Mouse (Mus musculus) heart, postnatal 10 days (tissue): ENCODE data around the gene 4931429L15Rik. TPM values are rescaled to one million over a fixed set of nuclear protein-coding genes. Genes with fewer than 3 reads are reported as not detected.

Source experiments
- DNase-seq, 2 experiments: peaks; one replicate each; pipeline ENCODE4 v3.0.0; 2021
- intact Hi-C: fragments of 180-260 bp; cut with DNase I; formaldehyde crosslinking; loops from one replicate; pipeline ENCODE4 v1.15.1; 2025
- total RNA-seq, 2 experiments: library from RNA; stranded (reverse); gene quantifications; 2 replicates each; pipeline ENCODE4 v1.2.3; 2021

The 4931429L15Rik gene
- total RNA-seq, 2 experiments from 2014 or later: not detected

DNA sequence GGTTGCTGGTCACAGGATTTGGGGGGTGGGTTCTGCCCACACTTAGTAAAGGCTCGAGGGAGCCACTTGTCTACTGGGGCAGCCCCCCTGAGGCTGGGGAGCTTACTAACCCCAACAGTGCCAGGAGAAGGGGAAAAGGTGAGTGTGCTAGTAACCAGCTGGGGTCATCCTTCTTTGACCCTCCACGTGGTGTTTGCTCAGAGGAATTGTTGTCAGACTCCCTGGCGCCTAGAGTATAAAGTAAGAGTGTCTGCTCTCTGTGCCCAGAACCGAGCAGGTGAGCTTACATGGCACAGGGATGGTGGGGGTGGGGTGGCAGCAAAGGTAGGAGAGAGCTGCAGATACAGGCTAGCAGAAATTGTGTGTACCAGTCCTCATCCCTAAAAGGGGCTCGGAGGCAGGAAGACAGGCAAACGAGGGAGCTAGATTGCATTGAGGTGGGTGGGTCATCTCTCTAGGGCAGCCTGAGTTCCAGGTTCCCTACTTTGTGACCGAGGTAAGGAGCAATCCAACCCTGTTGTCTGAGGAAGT lies 51.4 kb downstream of the 4931429L15Rik start, which contains the start of gene Apoa5:
Gene Apoa5, plus strand, starts transcription at position 291 of the 531 bp plus-strand sequence.
- DNase-seq: no peak
- intact Hi-C loops: no loop called here

DNA sequence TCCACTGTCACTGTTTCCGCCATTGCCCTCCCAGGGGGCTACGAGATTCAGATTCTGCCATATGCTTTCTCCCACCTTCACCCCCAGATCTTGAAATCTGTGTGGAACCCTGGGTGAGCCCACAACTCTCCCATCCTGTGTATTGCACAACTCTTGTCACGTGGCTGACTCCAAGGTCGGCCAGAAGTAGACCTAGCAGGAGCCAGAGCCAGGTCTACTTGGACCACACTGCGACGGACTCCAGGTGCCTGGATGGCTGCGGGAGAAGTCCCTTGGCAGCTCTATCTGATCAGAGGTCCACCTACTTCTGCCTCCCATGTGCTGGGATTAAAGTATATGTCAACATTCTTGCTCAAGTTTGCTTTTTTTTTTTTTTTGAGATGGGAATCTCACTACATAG lies 58.7 kb downstream of the 4931429L15Rik start:
- intact Hi-C loops: no loop called here
- DNase-seq: no peak

DNA sequence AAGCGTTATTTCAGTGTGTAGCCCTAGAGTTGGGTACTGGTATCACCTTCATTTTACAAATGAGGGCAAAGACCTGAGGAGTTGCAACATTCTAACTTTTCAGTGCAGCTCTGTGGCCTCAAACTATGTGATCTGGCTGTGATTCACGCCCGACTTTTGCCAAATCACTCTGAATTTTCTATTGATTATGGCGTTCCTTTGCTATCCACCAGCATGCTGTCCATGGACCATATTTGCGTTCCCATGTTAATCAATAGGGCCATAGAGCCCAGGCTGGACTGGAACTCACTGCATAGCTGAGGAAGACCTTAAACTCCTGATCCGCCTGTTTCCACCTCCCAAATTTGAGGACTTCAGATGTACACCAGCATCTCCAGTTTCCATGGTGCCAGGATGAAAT lies 60.7 kb downstream of the 4931429L15Rik start:
- DNase-seq: no peak
- intact Hi-C loops: no loop called here

DNA sequence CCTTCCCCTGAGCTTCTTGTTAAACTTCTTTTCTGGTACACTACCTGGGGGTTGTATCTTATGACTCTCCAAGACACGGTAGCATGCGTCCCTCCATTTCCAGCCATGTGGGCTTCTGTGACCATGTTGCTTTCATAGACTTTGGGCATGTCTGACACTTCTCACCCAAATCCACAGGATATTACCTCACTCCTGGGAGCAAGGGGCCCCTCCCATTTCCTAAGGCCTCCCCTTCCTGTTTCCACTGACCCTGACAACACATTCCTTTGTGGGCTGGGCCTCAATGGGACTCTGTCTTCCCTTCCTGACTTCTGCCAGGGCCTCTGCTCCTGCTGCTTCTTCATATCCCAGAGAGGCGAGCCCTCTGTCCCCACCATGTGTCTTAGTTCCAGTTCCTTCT lies 62.2 kb downstream of the 4931429L15Rik start:
- peak; percentile 20 to 37 for DNase-seq
- intact Hi-C loops: no loop called here

DNA sequence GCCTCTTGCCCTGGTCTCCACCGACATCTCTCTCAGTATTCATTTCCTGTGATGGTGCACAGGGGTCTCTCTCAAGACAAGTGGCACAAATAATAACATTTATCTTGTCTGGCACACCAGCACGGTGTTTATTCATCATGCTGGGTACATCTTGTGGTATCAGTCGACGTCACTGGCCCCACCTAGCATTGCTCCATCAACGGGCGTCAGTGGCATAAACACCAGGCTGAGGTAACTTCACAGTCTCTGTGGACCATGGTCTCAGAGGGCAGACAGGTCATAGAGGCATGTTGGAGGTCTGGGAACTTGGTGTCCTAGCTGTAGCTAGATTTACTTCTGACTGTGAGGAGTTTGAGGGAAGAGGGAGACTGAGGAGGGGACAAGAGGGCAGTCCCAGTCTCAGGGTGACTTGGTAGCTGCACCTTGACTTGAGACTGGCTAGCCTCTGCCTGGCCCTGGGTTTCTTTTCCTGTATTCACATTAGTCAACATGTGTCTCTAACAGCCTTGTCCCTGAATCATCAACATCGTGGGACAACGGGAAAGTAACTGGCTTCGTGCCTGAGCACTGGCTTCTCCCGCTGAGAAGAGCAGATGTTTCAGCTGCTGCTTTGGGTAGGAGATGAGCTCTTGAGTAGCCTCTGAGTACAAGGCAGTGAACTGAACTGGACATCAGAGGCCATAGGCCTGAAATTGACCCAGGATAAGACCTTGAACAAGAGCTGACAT lies 63.0 kb downstream of the 4931429L15Rik start:
- DNase-seq: no peak
- intact Hi-C loops: no loop called here

DNA sequence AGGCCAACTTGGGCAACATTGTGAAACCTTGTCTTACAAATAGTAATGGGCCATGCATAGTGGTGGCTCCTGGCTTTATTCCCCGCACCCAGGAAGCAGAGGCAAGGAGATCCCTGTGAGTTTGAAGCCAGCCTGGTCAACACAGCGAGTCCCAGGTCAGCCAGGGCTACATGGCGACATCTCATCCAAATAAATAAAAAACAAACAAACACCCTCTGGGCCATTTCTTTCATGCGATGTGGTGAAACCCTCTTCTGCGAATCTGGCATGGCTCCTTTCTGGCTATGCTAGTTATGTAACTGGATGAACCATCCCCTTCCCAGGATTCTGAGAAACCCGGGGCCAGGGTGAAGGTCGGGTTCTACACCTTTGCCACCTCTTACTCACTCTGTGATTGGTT lies 63.6 kb downstream of the 4931429L15Rik start:
- DNase-seq: no peak
- intact Hi-C loops: no loop called here

Other genes starting within 250 kb of the 4931429L15Rik start
- under 1 TPM; 0.26 to 0.50 TPM for gene Apoa1, start 91.4 kb downstream of the 4931429L15Rik start, total RNA-seq
- not detected for gene Apoc3, start 84.3 kb downstream of the 4931429L15Rik start, total RNA-seq
- not detected for gene Apoa4, start 79.3 kb downstream of the 4931429L15Rik start, total RNA-seq
- gene Apoa5, start 51.4 kb downstream of the 4931429L15Rik start, total RNA-seq: not detected
- gene Zpr1, start 46.9 kb downstream of the 4931429L15Rik start, total RNA-seq: 10 to 100 TPM; 22.1 to 22.8 TPM
- gene Bud13, start 37.0 kb downstream of the 4931429L15Rik start, total RNA-seq: 10 to 100 TPM in 1 of 2 experiments, 1 to 10 TPM in 1; 8.0 to 11.6 TPM